Mouse (Mus musculus) myocyte (in vitro differentiated cells): Measurements from ENCODE around the gene Masp2.

Experiments
- E2F4 ChIP-seq: IDR thresholded peaks from one replicate; pipeline ENCODE4 v1.6.1; 2011; ENCODE audit warnings: mild to moderate bottlenecking, control low read depth, moderate library complexity; ENCODE audit not compliant: insufficient read depth
- MAX ChIP-seq: IDR thresholded peaks from one replicate; pipeline ENCODE4 v1.6.1; 2011; ENCODE audit warnings: low read depth, mild to moderate bottlenecking, control low read depth
- MYOD1 ChIP-seq, 3 experiments: IDR thresholded peaks; one replicate each; pipeline ENCODE4 v1.6.1; 2011; ENCODE audit warnings: control low read depth in 2 of 3, low read depth in 2 of 3, mild to moderate bottlenecking in 2 of 3, moderate library complexity in 1 of 3; ENCODE audit not compliant: insufficient read length in 2 of 3, control insufficient read depth in 1 of 3
- MYOG ChIP-seq, 3 experiments: IDR thresholded peaks; one replicate each; pipeline ENCODE4 v1.6.1; 2011; ENCODE audit warnings: control low read depth in 2 of 3, low read depth in 2 of 3, mild to moderate bottlenecking in 2 of 3; ENCODE audit not compliant: insufficient read length in 2 of 3, control insufficient read depth in 1 of 3, insufficient read depth in 1 of 3
- POLR2A ChIP-seq: IDR thresholded peaks from one replicate; pipeline ENCODE4 v1.6.1; 2011; ENCODE audit warnings: low read depth, mild to moderate bottlenecking, control low read depth, moderate library complexity; ENCODE audit not compliant: insufficient read length
- POLR2AphosphoS2 ChIP-seq: IDR thresholded peaks from one replicate; pipeline ENCODE4 v1.6.1; 2011; ENCODE audit warnings: low read depth, control low read depth; ENCODE audit not compliant: insufficient read length
- REST ChIP-seq: IDR thresholded peaks from one replicate; pipeline ENCODE4 v1.6.1; 2011; ENCODE audit warnings: mild to moderate bottlenecking, control low read depth, moderate library complexity; ENCODE audit not compliant: insufficient read depth, insufficient read length
- SRF ChIP-seq: IDR thresholded peaks from one replicate; pipeline ENCODE4 v1.6.1; 2011; ENCODE audit warnings: low read depth; ENCODE audit not compliant: control insufficient read depth, insufficient read length
- TCF12 ChIP-seq: IDR thresholded peaks from one replicate; pipeline ENCODE4 v1.6.1; 2011; ENCODE audit warnings: mild to moderate bottlenecking, control low read depth; ENCODE audit not compliant: poor library complexity, insufficient read depth, severe bottlenecking
- TCF3 ChIP-seq: IDR thresholded peaks from one replicate; pipeline ENCODE4 v1.6.1; 2011; ENCODE audit warnings: low read depth, control low read depth; ENCODE audit not compliant: insufficient read length
- USF1 ChIP-seq: IDR thresholded peaks from one replicate; pipeline ENCODE4 v1.6.1; 2011; ENCODE audit warnings: low read depth, mild to moderate bottlenecking, control low read depth, moderate library complexity

- TF ChIP-seq POLR2A (no peak), MAX (no peak), MYOG (IDR thresholded peaks at IDR 0.05; ENCODE audit: control insufficient read depth in 1 of 3, insufficient read depth in 1 of 3, insufficient read length in 2 of 3, low read depth in 2 of 3) (no peak), USF1 (no peak), E2F4 (no peak), POLR2AphosphoS2 (no peak), TCF3 (no peak), TCF12 (no peak), SRF (no peak), MYOD1 (IDR thresholded peaks at IDR 0.05; ENCODE audit: control insufficient read depth in 1 of 3, insufficient read length in 2 of 3, low read depth in 2 of 3) (no peak), REST (no peak)
Observed at GRCm38 (mm10) chr4:148641121-148641520, 38.8 kb downstream of the Masp2 start.
